Mouse (Mus musculus) testis, adult 2 months (tissue): ENCODE data around the gene Neurl1b.

Experiments
- CTCF ChIP-seq: fragments of 200-500 bp; IDR thresholded peaks from 2 replicates; pipeline ENCODE4 v1.5.1; 2012; ENCODE audit warnings: low read depth, mild to moderate bottlenecking, inconsistent platforms, low read length, moderate library complexity; ENCODE audit not compliant: control insufficient read depth, insufficient read depth, insufficient replicate concordance
- POLR2A ChIP-seq: fragments of 200-500 bp; IDR thresholded peaks from 2 replicates; pipeline ENCODE4 v1.6.1; 2012; ENCODE audit warnings: low read depth, mild to moderate bottlenecking, inconsistent platforms, low read length, moderate library complexity; ENCODE audit not compliant: control insufficient read depth

GRCm38 (mm10) chr17:26405340-26406100 is 9.1 kb upstream of the Neurl1b start:
- TF ChIP-seq CTCF (no peak), POLR2A (no peak)
